Mouse (Mus musculus): ENCODE data around the gene Gemin8. TPM values are rescaled to one million over a fixed set of nuclear protein-coding genes. Genes with fewer than 3 reads are reported as not detected.

Gemin8 gene
- total and polyA plus RNA-seq, 2 experiments from 2014 or later: 3.2 to 3.5 TPM

DNA sequence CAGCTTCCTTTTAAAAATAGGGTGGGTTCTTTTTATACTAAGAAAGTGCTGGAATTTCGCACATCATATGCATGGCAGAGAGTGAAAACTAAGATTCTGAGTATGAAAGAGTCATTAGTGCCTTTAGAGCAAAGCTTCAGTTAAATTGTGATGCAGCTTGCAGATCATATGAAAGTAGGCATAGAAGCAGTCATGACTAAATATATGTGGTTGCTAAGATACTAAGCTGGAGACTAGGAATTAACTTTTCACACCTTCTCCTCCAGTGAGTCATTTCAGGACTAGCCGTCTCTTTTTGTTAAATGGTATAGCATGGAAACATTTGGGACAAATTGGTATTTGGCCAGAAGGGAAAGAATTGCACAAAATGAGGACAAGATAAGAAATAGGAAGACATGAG is 44.3 kb downstream of the Gemin8 start:
- no peaks in the 10 kb centered on the region for H3K4me1 ChIP-seq (ENCODE audit: control insufficient read depth, insufficient read depth)
- TF ChIP-seq EP300 (IDR thresholded peaks at IDR 0.05; ENCODE audit: low read depth) (no peak), CTCF (IDR thresholded peaks at IDR 0.05; ENCODE audit: low read depth) (no peak)
- DNase-seq (ENCODE audit: low spot score) (no peak), ATAC-seq (ENCODE audit: insufficient read depth, low read depth) (no peak)
- no peak overlapping the region for H3K4me2 ChIP-seq (ENCODE audit: low read depth, low read length)
- no peak overlapping the region for H3K9ac ChIP-seq (replicated peaks; ENCODE audit: low read depth, low read length)
- H3K4me3 ChIP-seq (ENCODE audit: low read depth, low read length): no peak overlapping the region
- WGBS: 53% methylated on average over 2 of the region's 2 CpGs
- H3K9me3 ChIP-seq (replicated peaks; ENCODE audit: control insufficient read depth, low read length): no peaks in the 10 kb centered on the region
- no peaks in the 10 kb centered on the region for H3K27me3 ChIP-seq (ENCODE audit: control insufficient read depth, insufficient read depth, low read length)
- no peaks in the 10 kb centered on the region for H3K36me3 ChIP-seq (replicated peaks; ENCODE audit: control insufficient read depth, insufficient read depth, low read length)
- H3K27ac ChIP-seq (ENCODE audit: low read depth): no peak overlapping the region

GRCm38 (mm10) chrX:166216248-166216647 is 46.0 kb downstream of the Gemin8 start:
- WGBS: 73% methylated on average over 6 of the region's 6 CpGs
- no peak for ATAC-seq (ENCODE audit: insufficient read depth, low read depth)
- H3K4me2 ChIP-seq (ENCODE audit: low read depth, low read length): no peak overlapping the region
- no peak overlapping the region for H3K27ac ChIP-seq (ENCODE audit: low read depth)
- H3K4me1 ChIP-seq (ENCODE audit: control insufficient read depth, insufficient read depth): no peaks in the 10 kb centered on the region
- no peaks in the 10 kb centered on the region for H3K9me3 ChIP-seq (replicated peaks; ENCODE audit: control insufficient read depth, low read length)
- no peaks in the 10 kb centered on the region for H3K27me3 ChIP-seq (ENCODE audit: control insufficient read depth, insufficient read depth, low read length)
- TF ChIP-seq EP300 (IDR thresholded peaks at IDR 0.05; ENCODE audit: low read depth) (no peak), CTCF (IDR thresholded peaks at IDR 0.05; ENCODE audit: low read depth) (no peak)
- no peak overlapping the region for H3K4me3 ChIP-seq (ENCODE audit: low read depth, low read length)
- H3K9ac ChIP-seq (replicated peaks; ENCODE audit: low read depth, low read length): no peak overlapping the region
- no peak for DNase-seq (ENCODE audit: low spot score)
- no peaks in the 10 kb centered on the region for H3K36me3 ChIP-seq (replicated peaks; ENCODE audit: control insufficient read depth, insufficient read depth, low read length)

- ATAC-seq (ENCODE audit: insufficient read depth, low read depth) (no peak), DNase-seq (ENCODE audit: low spot score) (no peak)
- Histone ChIP-seq H3K4me1 (ENCODE audit: control insufficient read depth, insufficient read depth) (no peaks in the 10 kb centered on the region), H3K27ac (ENCODE audit: low read depth) (no peak overlapping the region), H3K4me2 (ENCODE audit: low read depth, low read length) (no peak overlapping the region), H3K9me3 (replicated peaks; ENCODE audit: control insufficient read depth, low read length) (no peaks in the 10 kb centered on the region), H3K36me3 (replicated peaks; ENCODE audit: control insufficient read depth, insufficient read depth, low read length) (no peaks in the 10 kb centered on the region), H3K27me3 (ENCODE audit: control insufficient read depth, insufficient read depth, low read length) (no peaks in the 10 kb centered on the region), H3K9ac (replicated peaks; ENCODE audit: low read depth, low read length) (no peak overlapping the region), H3K4me3 (ENCODE audit: low read depth, low read length) (no peak overlapping the region)
- TF ChIP-seq EP300 (IDR thresholded peaks at IDR 0.05; ENCODE audit: low read depth) (no peak), CTCF (IDR thresholded peaks at IDR 0.05; ENCODE audit: low read depth) (no peak)
- 81% methylated on average over 8 of the region's 8 CpGs for WGBS
These were observed 46.5 kb downstream of the Gemin8 start for GRCm38 (mm10) chrX:166216720-166217119.

DNA sequence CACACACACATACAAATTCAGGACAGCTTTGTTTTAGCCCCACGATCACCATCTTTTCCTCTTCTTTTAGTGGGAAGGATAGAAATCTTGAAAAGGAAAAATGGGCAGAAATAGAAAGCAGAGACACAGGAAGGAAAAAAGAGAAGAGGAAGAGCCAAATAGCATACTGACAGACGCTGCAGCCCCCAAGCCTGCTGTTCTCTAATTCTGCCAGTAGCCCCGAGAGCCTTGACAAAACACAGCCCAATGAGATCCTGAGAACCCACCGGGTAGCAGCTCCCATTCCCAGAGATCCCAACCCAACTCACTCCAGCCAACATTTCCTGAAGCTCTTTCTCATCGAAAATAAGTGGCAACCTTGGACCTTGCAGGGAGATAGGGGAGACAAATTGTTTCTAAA is 49.1 kb downstream of the Gemin8 start:
- 43% methylated on average over 5 of the region's 5 CpGs for WGBS
- no peak for TF ChIP-seq CTCF (IDR thresholded peaks at IDR 0.05; ENCODE audit: low read depth)
- Histone ChIP-seq H3K9me3 (replicated peaks; ENCODE audit: control insufficient read depth, low read length) (no peaks in the 10 kb centered on the region), H3K27me3 (ENCODE audit: control insufficient read depth, insufficient read depth, low read length) (no peaks in the 10 kb centered on the region), H3K4me1 (ENCODE audit: control insufficient read depth, insufficient read depth) (no peaks in the 10 kb centered on the region), H3K9ac (replicated peaks; ENCODE audit: low read depth, low read length) (no peak overlapping the region), H3K36me3 (replicated peaks; ENCODE audit: control insufficient read depth, insufficient read depth, low read length) (no peaks in the 10 kb centered on the region), H3K4me3 (ENCODE audit: low read depth, low read length) (no peak overlapping the region), H3K4me2 (ENCODE audit: low read depth, low read length) (no peak overlapping the region), H3K27ac (ENCODE audit: low read depth) (no peak overlapping the region)
- ATAC-seq (ENCODE audit: insufficient read depth, low read depth) (no peak), DNase-seq (ENCODE audit: low spot score) (no peak)

GRCm38 (mm10) chrX:166226856-166227255 is 56.6 kb downstream of the Gemin8 start:
- no peak for ATAC-seq (ENCODE audit: insufficient read depth, low read depth)
- TF ChIP-seq EP300 (IDR thresholded peaks at IDR 0.05; ENCODE audit: low read depth) (no peak), CTCF (IDR thresholded peaks at IDR 0.05; ENCODE audit: low read depth) (no peak)

DNA sequence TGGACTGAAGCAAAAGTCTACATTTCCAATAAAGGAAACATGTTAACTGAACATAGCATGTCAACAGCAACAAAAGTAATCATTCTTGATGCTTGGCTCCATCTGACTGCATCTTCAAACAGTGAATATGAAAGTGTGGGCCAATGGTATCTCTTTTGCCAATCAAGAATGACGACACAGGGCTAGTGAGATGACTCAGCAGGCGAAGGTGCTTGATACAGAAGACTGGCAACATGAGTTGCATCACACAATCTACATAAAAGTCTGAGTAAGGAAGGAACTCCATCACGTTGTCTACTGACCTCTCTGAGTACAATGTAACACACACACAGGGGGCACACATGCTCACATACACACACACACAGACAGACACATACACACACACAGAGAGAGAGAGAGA is 59.5 kb downstream of the Gemin8 start:
- WGBS: 54% methylated on average over 3 of the region's 3 CpGs
- ATAC-seq (ENCODE audit: insufficient read depth, low read depth) (no peak), DNase-seq (ENCODE audit: low spot score) (no peak)
- Histone ChIP-seq H3K9ac (replicated peaks; ENCODE audit: low read depth, low read length) (no peak overlapping the region), H3K27me3 (ENCODE audit: control insufficient read depth, insufficient read depth, low read length) (no peaks in the 10 kb centered on the region), H3K4me3 (ENCODE audit: low read depth, low read length) (no peak overlapping the region), H3K4me1 (ENCODE audit: control insufficient read depth, insufficient read depth) (no peaks in the 10 kb centered on the region), H3K9me3 (replicated peaks; ENCODE audit: control insufficient read depth, low read length) (no peaks in the 10 kb centered on the region), H3K36me3 (replicated peaks; ENCODE audit: control insufficient read depth, insufficient read depth, low read length) (no peaks in the 10 kb centered on the region), H3K4me2 (ENCODE audit: low read depth, low read length) (no peak overlapping the region), H3K27ac (ENCODE audit: low read depth) (no peak overlapping the region)
- no peak for TF ChIP-seq CTCF (IDR thresholded peaks at IDR 0.05; ENCODE audit: low read depth)
- no peak for TF ChIP-seq EP300 (IDR thresholded peaks at IDR 0.05; ENCODE audit: low read depth)

More at GRCm38 (mm10) chrX:166226856-166227255, 56.6 kb downstream of the Gemin8 start:
- Histone ChIP-seq H3K36me3 (replicated peaks; ENCODE audit: control insufficient read depth, insufficient read depth, low read length) (no peaks in the 10 kb centered on the region), H3K9me3 (replicated peaks; ENCODE audit: control insufficient read depth, low read length) (no peaks in the 10 kb centered on the region), H3K27me3 (ENCODE audit: control insufficient read depth, insufficient read depth, low read length) (no peaks in the 10 kb centered on the region), H3K4me3 (ENCODE audit: low read depth, low read length) (no peak overlapping the region), H3K9ac (replicated peaks; ENCODE audit: low read depth, low read length) (no peak overlapping the region), H3K4me2 (ENCODE audit: low read depth, low read length) (no peak overlapping the region), H3K4me1 (ENCODE audit: control insufficient read depth, insufficient read depth) (no peaks in the 10 kb centered on the region), H3K27ac (ENCODE audit: low read depth) (no peak overlapping the region)
- no peak for DNase-seq (ENCODE audit: low spot score)
- WGBS: 70% methylated on average over 5 of the region's 5 CpGs

Measured in heart, postnatal 0 days (tissue).